Mouse (Mus musculus): ENCODE results near the gene Bex1.

Bex1 gene

DNA sequence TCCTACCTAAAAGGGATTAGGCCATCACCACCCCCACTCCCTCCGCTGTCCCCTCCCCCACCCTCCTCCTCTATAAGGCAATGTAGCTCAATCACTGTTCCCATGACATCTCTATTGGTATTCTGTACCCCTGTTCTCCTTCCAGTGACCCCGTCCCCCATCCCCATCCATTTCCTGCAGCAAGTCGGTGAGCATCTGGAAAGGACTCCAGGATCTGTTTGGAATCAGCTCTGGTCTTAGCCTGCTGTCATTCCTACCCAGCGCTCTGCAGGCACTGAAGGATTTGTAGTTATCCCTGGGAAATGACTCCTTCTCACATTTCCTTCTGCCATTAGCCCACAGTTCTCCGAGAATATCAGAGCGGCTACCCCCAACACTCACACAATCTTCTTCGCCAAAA lies 12.1 kb downstream of the Bex1 start:
- H3K36me3 ChIP-seq (ENCODE audit: control insufficient read depth, insufficient read depth, low read length, poor library complexity, severe bottlenecking): no peaks in the 10 kb centered on the region
- no peak for DNase-seq (ENCODE audit: low read depth, low spot score)
- H3K27me3 ChIP-seq (ENCODE audit: control insufficient read depth, insufficient read depth, low read length, poor library complexity, severe bottlenecking): no peaks in the 10 kb centered on the region

DNA sequence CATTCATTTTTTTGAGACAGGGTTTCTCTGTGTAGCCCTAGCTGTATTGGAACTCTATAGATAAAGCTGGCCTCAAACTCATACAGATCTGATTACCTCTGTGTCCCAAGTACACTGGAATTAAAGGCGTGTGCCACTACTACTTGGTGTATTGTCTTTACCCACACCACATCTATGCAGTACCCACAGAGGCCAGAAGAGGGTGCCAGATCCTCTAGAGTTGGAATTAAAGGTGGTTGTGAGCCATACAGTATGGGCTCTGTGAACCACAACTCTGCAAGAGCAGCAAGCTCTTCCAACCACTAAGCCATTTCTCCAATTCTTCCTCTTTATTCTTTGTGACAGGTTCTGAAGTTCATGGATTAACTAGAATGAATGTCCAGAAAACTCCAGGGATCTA lies 18.4 kb downstream of the Bex1 start:
- no peaks in the 10 kb centered on the region for H3K36me3 ChIP-seq (ENCODE audit: control insufficient read depth, insufficient read depth, low read length, poor library complexity, severe bottlenecking)
- no peaks in the 10 kb centered on the region for H3K27me3 ChIP-seq (ENCODE audit: control insufficient read depth, insufficient read depth, low read length, poor library complexity, severe bottlenecking)
- DNase-seq (ENCODE audit: low read depth, low spot score): peak; percentile 25

- Histone ChIP-seq H3K27me3 (ENCODE audit: control insufficient read depth, insufficient read depth, low read length, poor library complexity, severe bottlenecking) (no peaks in the 10 kb centered on the region), H3K36me3 (ENCODE audit: control insufficient read depth, insufficient read depth, low read length, poor library complexity, severe bottlenecking) (no peaks in the 10 kb centered on the region)
- DNase-seq (ENCODE audit: low read depth, low spot score): no peak
Observed at GRCm38 (mm10) chrX:136195193-136195944, 19.9 kb downstream of the Bex1 start.

GRCm38 (mm10) chrX:136183107-136183506 lies 32.2 kb downstream of the Bex1 start:
- no peak for DNase-seq (ENCODE audit: low read depth, low spot score)
- Histone ChIP-seq H3K36me3 (ENCODE audit: control insufficient read depth, insufficient read depth, low read length, poor library complexity, severe bottlenecking) (no peaks in the 10 kb centered on the region), H3K27me3 (ENCODE audit: control insufficient read depth, insufficient read depth, low read length, poor library complexity, severe bottlenecking) (no peaks in the 10 kb centered on the region)

DNA sequence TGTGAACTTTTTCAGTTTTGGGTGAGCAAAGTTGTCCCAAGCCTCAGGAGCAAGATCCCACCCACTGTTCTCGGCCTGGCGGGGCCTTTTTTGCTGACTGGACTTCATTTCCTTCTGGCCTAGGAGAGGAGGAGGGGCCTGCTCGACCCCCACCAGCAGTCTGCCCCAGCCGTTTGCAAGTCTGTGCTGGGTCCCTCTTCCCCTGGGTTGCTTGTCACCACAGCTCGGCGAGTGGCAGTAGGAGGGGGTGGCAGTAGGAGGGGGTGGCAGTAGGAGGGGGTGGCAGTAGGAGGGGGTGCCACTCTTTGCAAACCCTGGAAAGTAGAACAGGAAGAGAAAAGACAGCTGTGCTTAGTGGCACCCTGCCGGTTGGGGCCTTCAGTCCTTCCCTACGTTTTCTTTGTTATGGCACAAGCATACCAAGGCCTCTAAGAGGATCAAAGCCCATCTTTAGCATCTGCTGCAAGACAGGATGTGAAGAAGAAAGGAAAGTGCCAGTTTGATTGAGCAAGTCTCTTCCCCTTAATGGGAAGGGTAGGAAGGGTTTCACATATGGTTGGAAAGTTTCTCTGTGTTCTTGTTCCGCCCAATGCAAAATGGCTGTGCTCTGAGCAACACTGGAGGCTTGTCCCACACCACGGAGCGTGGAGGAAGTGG lies 34.3 kb downstream of the Bex1 start:
- no peak for DNase-seq (ENCODE audit: low read depth, low spot score)
- no peaks in the 10 kb centered on the region for H3K27me3 ChIP-seq (ENCODE audit: control insufficient read depth, insufficient read depth, low read length, poor library complexity, severe bottlenecking)
- H3K36me3 ChIP-seq (ENCODE audit: control insufficient read depth, insufficient read depth, low read length, poor library complexity, severe bottlenecking): no peaks in the 10 kb centered on the region

GRCm38 (mm10) chrX:136172786-136173185 lies 42.5 kb downstream of the Bex1 start:
- no peak for DNase-seq (ENCODE audit: low read depth, low spot score)
- H3K27me3 ChIP-seq (ENCODE audit: control insufficient read depth, insufficient read depth, low read length, poor library complexity, severe bottlenecking): no peaks in the 10 kb centered on the region
- H3K36me3 ChIP-seq (ENCODE audit: control insufficient read depth, insufficient read depth, low read length, poor library complexity, severe bottlenecking): no peaks in the 10 kb centered on the region

- DNase-seq (ENCODE audit: low read depth, low spot score): peak; percentile 30
- Histone ChIP-seq H3K36me3 (ENCODE audit: control insufficient read depth, insufficient read depth, low read length, poor library complexity, severe bottlenecking) (no peaks in the 10 kb centered on the region), H3K27me3 (ENCODE audit: control insufficient read depth, insufficient read depth, low read length, poor library complexity, severe bottlenecking) (no peaks in the 10 kb centered on the region)
Observed at GRCm38 (mm10) chrX:136172118-136172551, 43.2 kb downstream of the Bex1 start, which contains the start of gene Tceal8. Gene Tceal8 (minus strand): TSS chrX:136172342.

DNA sequence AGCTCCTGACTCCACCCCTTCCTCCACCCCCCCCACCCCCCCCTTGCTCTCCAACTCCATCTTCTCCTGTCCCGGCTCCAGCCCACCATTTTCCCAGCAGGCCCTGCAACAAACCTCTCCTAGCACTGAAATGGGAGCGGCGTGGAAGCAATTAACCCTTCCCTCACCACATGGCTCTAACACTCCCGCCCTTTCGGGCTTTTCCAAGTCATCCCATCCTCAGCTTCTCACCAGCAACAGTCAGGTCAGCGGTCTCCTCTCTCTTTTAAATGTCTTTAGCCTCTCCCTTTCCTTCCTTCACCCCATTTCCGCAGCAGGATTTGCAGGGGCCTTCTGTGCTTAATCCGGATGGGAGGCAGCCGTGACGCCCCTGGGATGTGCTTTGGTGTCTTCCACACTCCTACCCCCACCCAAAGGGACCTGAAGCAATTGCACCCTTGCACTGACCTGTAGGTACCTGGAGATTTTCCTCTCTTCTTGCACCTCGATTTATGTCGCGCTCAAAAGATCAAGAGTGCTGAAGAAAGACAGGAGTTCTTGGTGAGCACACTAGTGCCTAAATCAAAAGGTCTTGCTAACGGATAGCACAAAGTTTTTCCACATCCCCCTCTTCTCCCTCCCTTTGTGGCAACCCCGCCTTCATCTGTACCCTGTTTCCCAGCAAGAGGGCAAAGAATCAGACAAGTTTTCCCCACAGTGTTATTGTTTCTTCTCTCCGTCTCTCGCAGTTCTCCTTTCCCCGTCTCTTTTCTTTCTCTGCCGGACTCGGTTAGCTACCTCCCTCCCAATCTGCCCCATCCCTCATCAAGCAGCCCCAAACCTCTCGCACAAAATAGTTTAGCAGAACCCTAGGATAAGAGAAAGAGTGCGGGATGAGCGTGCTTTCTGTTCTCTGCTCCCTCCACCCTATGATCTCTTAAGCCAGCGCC lies 43.9 kb downstream of the Bex1 start:
- H3K27me3 ChIP-seq (ENCODE audit: control insufficient read depth, insufficient read depth, low read length, poor library complexity, severe bottlenecking): no peaks in the 10 kb centered on the region
- DNase-seq (ENCODE audit: low read depth, low spot score): no peak

GRCm38 (mm10) chrX:136170625-136171024 lies 44.7 kb downstream of the Bex1 start:
- no peaks in the 10 kb centered on the region for H3K36me3 ChIP-seq (ENCODE audit: control insufficient read depth, insufficient read depth, low read length, poor library complexity, severe bottlenecking)
- DNase-seq (ENCODE audit: low read depth, low spot score): no peak
- H3K27me3 ChIP-seq (ENCODE audit: control insufficient read depth, insufficient read depth, low read length, poor library complexity, severe bottlenecking): no peaks in the 10 kb centered on the region

More for the DNA sequence above, 43.9 kb downstream of the Bex1 start:
- no peaks in the 10 kb centered on the region for H3K36me3 ChIP-seq (ENCODE audit: control insufficient read depth, insufficient read depth, low read length, poor library complexity, severe bottlenecking)
